Mouse (Mus musculus): ENCODE measurements around the gene March4.

Gene March4

DNA sequence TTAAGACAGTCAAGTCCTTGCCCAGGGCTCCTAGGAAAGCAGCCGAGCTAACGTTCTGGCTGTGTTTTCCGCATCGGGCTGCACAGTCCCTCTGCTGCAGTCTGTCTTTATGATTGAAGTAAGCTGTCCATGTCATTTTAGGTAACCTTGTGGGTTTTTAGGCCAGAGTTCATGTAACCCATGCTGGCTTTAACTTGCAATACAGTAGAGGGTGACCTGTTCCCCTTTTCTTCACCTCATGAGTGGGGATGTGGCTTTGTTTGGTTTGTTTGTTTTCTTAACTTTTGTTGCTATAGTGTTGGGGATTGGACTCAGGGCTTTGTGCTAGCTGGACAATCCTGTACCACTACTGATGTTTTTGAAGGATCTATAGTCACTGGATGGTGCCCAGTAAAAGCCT lies 146.3 kb downstream of the March4 start:
- no peak for DNase-seq (ENCODE audit: low read depth, low spot score)

GRCm38 (mm10) chr1:72383651-72384050 lies 153.1 kb downstream of the March4 start:
- no peak for DNase-seq (ENCODE audit: low read depth, low spot score)

DNA sequence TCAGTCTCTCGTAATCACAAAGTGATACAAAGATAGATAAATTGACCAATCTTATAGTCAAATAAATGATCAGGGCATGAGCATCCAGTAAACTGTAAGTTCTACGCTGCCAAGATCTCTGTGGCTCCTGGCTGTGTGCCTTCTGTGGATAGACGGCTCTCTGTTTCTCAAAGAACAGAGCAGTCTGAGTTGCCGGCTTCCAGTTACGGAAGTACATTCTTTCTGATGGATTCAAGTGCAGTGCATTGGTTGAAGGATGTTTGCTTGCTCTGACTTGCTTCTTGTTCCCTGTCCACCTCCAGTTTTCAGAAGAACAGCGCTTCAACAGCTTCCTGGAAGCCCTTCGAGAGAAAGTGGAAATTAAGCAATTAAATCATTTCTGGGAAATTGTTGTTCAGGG lies 153.7 kb downstream of the March4 start:
- DNase-seq (ENCODE audit: low read depth, low spot score): no peak

DNA sequence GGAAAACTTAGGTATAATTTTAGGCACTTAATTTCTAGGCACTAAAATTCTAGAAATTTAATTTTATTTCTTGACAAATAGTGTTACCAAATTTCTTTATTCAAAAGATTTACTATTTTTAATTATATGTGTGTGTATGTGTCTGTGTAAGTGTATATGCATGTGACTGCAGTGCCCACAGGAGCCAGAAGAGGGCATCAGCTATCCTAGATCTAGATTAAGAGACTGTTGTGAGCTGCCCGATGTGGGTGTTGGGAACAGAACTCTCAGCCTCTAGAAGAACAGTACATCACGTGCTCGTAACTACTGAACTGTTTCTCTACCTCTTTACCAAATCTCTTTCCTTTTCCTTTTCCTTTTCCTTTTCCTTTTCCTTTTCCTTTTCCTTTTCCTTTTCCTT lies 156.2 kb downstream of the March4 start:
- DNase-seq (ENCODE audit: low read depth, low spot score): no peak

- DNase-seq (ENCODE audit: low read depth, low spot score): no peak
Observed at GRCm38 (mm10) chr1:72379752-72380353, 156.9 kb downstream of the March4 start.

- no peak for DNase-seq (ENCODE audit: low read depth, low spot score)
Observed at GRCm38 (mm10) chr1:72378151-72378550, 158.6 kb downstream of the March4 start.

All from c-Kit-negative CD71-positive TER-119-positive erythroid progenitor cells, embryonic 14.5 days (primary cell).